Mouse (Mus musculus) frontal cortex, postnatal 25 days (tissue): ENCODE results near the gene Ecm1.

Experiments
- DNase-seq, 2 experiments: peaks; one replicate each; pipeline ENCODE4 v3.0.0; 2022; ENCODE audit warnings: low spot score in 2 of 2

The Ecm1 gene

GRCm38 (mm10) chr3:95739353-95740104 is at the start of gene Ecm1:
Gene Ecm1 (minus strand): TSS chr3:95739569.
- peak in 1 of 2 experiments; percentile 39 for DNase-seq

GRCm38 (mm10) chr3:95785501-95785900 is 46.1 kb upstream of the Ecm1 start:
- no peak for DNase-seq

- no peak for DNase-seq
Measured at GRCm38 (mm10) chr3:95771985-95772384, 32.6 kb upstream of the Ecm1 start.

- DNase-seq: no peak
Measured at GRCm38 (mm10) chr3:95765534-95765933, 26.2 kb upstream of the Ecm1 start.

DNA sequence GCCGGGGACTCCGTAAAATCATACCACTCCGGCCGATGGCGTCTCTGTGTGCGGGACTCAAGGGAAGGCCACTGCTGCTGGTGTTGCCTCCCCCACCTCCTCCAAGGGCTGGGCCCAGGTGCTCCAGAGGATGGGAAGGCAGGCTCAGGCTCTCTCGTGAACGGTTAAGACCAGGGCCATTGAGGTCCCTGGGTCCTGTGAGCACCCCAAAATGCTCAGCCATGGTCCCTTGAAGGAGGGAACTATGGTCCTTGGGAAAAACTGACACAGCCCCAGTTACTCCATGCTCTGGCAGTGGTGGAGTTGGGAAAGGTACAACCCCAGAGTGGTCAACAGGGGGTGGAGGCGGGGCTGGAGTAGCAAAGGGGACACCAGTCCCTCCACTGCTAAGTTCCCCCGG is 24.4 kb upstream of the Ecm1 start:
- no peak for DNase-seq

DNA sequence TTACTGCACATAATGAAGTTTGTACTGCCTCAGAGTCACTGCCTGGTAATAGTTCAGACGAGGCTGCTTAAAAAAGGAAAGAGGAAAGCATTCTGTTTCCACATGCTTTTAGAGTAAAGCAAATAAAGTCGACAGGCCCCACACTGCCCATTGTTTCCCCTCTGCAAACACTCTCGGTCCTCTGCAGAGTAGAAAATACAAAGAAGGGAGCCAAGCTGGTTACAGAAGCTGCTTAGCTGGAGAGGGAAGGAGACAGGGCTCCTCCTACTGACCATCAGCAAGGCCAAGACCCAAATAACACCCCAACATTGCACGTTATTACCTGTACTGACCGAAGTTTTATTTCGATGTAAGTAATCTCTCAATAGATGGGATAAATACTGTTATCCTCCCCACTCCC is 23.6 kb upstream of the Ecm1 start:
- DNase-seq: no peak

GRCm38 (mm10) chr3:95761771-95762170 is 22.4 kb upstream of the Ecm1 start:
- no peak for DNase-seq

DNA sequence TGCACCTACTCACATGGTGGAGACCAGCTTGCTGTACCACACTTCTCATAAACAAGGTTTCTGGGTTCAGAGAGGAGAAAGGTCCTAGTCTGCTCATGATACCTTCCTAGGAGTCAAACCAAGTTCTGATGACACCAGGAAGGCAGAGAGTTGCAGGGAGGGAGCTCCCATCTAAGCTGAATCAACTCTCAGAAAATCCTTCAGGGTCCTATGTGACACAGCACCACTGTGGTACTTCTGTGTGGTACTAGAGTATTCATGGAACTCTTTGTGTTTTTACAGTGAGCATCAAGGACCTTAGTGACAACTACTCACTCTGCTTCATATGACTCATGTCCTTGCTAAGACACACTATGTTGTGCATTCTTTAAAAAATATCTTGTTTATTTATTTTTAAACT is 21.3 kb upstream of the Ecm1 start:
- DNase-seq: no peak

DNA sequence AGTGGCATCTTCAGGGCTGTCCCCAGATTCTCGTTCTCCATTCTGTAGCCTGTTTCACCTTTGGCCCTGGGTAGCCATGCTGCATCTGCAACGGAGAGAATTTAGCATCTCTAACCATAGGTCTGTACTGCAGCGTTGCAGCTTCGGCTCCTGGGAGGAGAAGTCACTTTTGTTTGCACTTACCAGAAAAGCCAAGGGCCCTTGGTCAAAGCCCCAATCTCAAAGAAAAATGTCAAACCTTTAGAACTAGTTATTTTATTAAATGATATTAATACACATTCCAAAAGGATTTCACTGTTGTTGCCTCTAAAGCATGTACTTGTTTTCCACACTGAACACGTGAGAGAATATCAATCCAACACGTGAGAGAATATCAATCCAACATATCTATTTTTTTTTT is 20.7 kb upstream of the Ecm1 start, which contains the start of gene Tars2:
Gene Tars2, minus strand, starts transcription at position 101 of the 400 bp plus-strand sequence.
- no peak for DNase-seq

DNA sequence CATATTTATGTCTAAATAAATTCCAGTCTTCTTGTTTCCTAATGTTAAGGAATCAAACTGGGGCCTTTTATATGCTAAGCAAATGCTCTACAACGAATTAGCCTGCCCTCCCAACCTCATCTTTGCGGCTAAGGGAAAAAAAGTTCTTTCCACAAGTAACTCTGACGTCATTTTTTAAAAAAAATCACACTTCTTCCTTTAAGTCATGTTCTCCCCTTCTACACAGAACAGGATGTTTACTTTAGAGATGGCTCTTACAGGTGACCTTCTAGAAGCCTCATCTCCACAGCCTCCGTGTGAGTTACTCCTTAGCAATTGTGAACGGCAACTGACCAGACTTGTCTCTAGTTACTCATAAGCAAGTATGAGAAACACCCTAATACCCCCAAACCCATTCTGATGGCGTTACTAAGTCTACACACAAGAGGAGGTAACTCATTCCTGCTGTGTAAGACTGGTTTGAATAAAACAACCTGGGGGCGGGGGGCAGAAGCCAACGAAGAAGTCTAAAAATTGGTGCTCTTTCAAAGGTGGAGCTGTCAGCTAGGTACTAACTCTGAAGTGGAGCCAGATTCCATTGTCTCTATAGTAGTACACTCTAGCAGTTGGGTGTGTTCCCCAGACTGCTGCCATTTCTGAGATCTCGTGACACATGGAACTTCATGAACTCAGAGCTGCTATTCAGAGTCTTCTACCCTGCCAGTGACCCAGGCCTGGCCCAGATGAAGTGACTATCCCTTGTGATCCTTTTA is 19.3 kb upstream of the Ecm1 start:
- DNase-seq: no peak

DNA sequence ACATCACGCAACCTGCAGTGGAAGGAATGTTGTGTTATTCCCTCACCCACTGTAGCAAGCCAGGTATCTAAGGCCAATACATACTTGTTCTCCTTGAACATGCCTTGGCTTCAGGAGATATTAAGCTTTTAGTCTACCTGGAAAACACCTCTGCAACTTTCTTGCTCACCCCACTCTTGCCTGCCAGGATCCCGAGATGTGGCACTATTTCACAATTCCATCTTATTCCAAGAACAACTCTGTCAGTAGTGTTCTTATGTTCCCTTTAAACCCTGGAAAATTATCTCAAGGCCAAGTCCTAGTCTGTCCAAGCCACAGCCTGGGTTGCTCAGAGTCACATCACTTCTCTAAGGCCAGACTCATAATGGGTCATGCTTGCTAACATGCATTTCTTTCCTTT is 17.4 kb upstream of the Ecm1 start:
- DNase-seq: no peak

GRCm38 (mm10) chr3:95754345-95755206 is 15.2 kb upstream of the Ecm1 start:
- DNase-seq: peak; percentile 91 to 93

GRCm38 (mm10) chr3:95752935-95753334 is 13.6 kb upstream of the Ecm1 start:
- no peak for DNase-seq

GRCm38 (mm10) chr3:95740406-95740805 is 1.0 kb upstream of the Ecm1 start:
- no peak for DNase-seq

DNA sequence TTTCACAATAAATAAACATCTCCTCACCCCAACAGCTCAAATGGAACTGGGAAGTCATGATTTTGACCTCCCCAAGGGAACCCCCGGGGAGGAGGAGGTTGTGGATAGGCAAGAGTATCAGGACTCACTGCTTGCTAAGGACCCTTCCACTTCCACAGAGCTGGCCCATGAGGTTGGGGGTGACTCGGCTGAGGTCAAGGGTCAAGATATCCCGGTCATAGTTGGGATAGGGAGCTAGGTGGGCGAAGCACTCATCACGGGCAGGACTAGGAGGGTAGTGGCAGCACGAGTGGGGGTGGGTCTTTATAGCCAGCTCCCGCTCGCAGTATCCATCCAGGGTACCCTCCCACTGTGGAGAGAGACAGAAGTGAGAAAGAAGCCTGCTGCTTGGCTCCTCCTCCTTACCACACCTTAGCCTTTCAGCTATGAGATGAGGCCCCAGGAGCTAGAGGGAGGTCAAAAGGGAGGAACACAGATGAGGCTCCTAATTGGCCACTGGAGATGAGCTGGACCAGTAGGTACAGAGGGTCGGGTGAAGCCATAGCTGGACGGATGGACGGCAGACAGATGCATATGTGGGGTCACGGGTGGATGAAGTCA is 4.2 kb downstream of the Ecm1 start:
- no peak for DNase-seq

DNA sequence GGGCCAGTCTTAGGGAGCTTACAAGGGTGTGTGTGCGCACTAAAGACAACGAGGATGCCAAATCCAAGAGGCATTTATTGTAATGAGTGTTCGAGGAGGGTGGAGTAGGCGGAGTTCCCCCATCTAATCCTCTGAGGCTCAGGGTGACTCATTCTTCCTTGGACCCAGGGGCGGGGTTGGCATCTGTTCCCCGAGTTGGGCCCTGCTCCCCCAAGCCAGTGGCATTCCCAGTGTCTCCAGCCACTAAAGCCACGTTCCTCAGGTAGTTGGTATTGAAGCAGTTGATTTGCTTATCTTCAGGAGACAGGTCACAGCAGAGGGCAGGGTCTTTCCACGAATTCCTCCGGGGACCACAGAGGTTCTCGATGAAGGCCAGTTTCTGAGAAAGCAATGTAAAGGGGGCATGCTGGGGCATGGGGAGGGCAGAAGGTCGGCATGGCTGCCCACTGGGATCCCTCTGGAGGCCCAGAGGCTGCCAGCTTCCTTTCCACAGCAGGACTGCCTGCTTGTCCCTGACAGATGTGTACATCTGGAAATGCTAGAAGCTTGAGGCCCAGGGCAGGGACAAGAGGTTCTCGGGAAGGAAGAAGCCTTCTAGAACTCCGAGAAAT is 5.2 kb downstream of the Ecm1 start:
- no peak for DNase-seq

GRCm38 (mm10) chr3:95732744-95733521 is 6.4 kb downstream of the Ecm1 start:
- DNase-seq: no peak

DNA sequence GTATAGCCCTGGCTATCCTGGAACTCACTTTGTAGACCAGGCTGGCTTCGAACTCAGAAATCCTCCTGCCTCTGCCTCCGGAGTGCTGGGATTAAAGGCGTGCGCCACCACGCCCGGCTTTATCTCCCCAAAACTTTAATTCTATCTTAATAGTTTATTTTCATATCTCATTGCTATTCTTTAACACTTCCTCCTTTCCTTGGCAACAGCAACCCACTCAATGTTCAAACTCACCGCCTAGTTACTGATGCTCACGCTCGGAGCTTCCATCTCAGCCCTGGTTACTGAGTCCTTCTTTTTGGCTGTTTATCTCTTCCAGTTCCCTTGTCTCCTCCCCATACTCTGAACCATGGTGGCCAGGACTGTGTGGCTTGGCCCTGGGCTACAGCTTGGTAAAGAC is 7.1 kb downstream of the Ecm1 start:
- no peak for DNase-seq

GRCm38 (mm10) chr3:95731802-95732201 is 7.6 kb downstream of the Ecm1 start:
- no peak for DNase-seq

GRCm38 (mm10) chr3:95730431-95730830 is 8.9 kb downstream of the Ecm1 start:
- DNase-seq: no peak

DNA sequence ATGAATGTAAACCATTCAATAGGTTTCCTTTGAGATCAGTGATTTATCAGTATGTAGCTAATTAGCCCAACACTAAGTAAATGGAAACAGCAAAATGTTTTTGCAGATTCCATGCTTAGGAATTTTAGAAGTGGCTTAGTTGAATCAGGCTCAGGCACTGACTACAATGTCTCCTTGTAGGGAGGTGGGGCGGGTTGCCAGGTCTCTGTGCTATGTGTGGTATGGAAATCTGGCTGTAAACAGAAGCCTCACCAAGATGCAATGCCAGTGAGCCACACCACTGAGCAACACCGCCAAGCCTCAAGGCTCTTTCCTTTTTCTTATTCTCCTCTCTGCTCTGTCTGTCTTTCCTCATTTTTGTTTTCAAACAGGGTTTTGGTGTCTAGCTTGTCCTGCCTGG is 10.5 kb downstream of the Ecm1 start:
- no peak for DNase-seq
